Mouse (Mus musculus): Measurements from ENCODE around the gene Phf24. TPM values are rescaled to one million over a fixed set of nuclear protein-coding genes. Genes with fewer than 3 reads are reported as not detected.

Gene Phf24
- polyA plus RNA-seq, 1 experiment = 0.10 TPM

DNA sequence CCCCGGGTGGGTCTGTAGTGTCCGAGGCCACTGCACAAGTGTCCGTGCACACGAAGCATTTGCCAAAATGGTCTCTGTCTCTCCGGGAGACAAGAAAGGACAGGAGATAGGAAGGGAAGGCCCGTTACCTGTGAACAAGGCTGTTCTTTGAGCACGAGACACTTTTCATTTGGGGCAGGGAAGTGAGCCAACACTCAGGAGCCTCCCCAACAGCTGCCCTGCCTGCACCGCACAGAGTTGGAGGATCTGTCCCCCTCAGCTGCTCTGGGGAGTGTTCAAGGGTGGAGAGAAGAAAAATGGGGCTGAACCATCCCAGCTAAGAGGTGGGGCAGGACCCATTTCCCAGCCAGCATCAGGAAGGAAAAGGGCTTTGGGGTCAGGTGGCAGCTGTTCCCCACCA is 41.5 kb downstream of the Phf24 start:
- H3K27ac ChIP-seq (ENCODE audit: insufficient read depth, low read length) = no peak overlapping the region
- H3K4me3 ChIP-seq (ENCODE audit: low read depth, low read length) = no peak overlapping the region
- H3K36me3 ChIP-seq (ENCODE audit: control insufficient read depth, insufficient read depth, low read length, poor library complexity, severe bottlenecking) = no peaks in the 10 kb centered on the region
- TF ChIP-seq CTCF (IDR thresholded peaks at IDR 0.05; ENCODE audit: low read depth, low read length) (no peak), EP300 (IDR thresholded peaks at IDR 0.05; ENCODE audit: insufficient read depth, low read depth, low read length) (no peak), POLR2A (IDR thresholded peaks at IDR 0.05; ENCODE audit: insufficient read depth, low read length) (no peak)
- H3K9me3 ChIP-seq (replicated peaks; ENCODE audit: control insufficient read depth, insufficient read depth, low read length, poor library complexity, severe bottlenecking) = no peaks in the 10 kb centered on the region
- H3K4me1 ChIP-seq (ENCODE audit: control insufficient read depth, insufficient read depth, low read length) = peaks cover 2% of the 10 kb centered on the region
- no peaks in the 10 kb centered on the region for H3K27me3 ChIP-seq (ENCODE audit: control insufficient read depth, insufficient read depth, low read length, poor library complexity, severe bottlenecking)
- no peak overlapping the region for H3K9ac ChIP-seq (ENCODE audit: low read depth, poor library complexity, severe bottlenecking)

GRCm38 (mm10) chr4:42958942-42959341 is 42.5 kb downstream of the Phf24 start:
- H3K4me3 ChIP-seq (ENCODE audit: low read depth, low read length) = no peak overlapping the region
- no peaks in the 10 kb centered on the region for H3K27me3 ChIP-seq (ENCODE audit: control insufficient read depth, insufficient read depth, low read length, poor library complexity, severe bottlenecking)
- H3K9ac ChIP-seq (ENCODE audit: low read depth, poor library complexity, severe bottlenecking) = no peak overlapping the region
- no peak overlapping the region for H3K27ac ChIP-seq (ENCODE audit: insufficient read depth, low read length)
- no peaks in the 10 kb centered on the region for H3K4me1 ChIP-seq (ENCODE audit: control insufficient read depth, insufficient read depth, low read length)
- H3K9me3 ChIP-seq (replicated peaks; ENCODE audit: control insufficient read depth, insufficient read depth, low read length, poor library complexity, severe bottlenecking) = no peaks in the 10 kb centered on the region
- H3K36me3 ChIP-seq (ENCODE audit: control insufficient read depth, insufficient read depth, low read length, poor library complexity, severe bottlenecking) = no peaks in the 10 kb centered on the region
- TF ChIP-seq POLR2A (IDR thresholded peaks at IDR 0.05; ENCODE audit: insufficient read depth, low read length) (no peak), CTCF (IDR thresholded peaks at IDR 0.05; ENCODE audit: low read depth, low read length) (no peak), EP300 (IDR thresholded peaks at IDR 0.05; ENCODE audit: insufficient read depth, low read depth, low read length) (no peak)

- TF ChIP-seq EP300 (IDR thresholded peaks at IDR 0.05; ENCODE audit: insufficient read depth, low read depth, low read length) (no peak), CTCF (IDR thresholded peaks at IDR 0.05; ENCODE audit: low read depth, low read length) (no peak), POLR2A (IDR thresholded peaks at IDR 0.05; ENCODE audit: insufficient read depth, low read length) (no peak)
- no peak overlapping the region for H3K9ac ChIP-seq (ENCODE audit: low read depth, poor library complexity, severe bottlenecking)
- no peaks in the 10 kb centered on the region for H3K36me3 ChIP-seq (ENCODE audit: control insufficient read depth, insufficient read depth, low read length, poor library complexity, severe bottlenecking)
- no peak overlapping the region for H3K27ac ChIP-seq (ENCODE audit: insufficient read depth, low read length)
- no peaks in the 10 kb centered on the region for H3K9me3 ChIP-seq (replicated peaks; ENCODE audit: control insufficient read depth, insufficient read depth, low read length, poor library complexity, severe bottlenecking)
- H3K4me3 ChIP-seq (ENCODE audit: low read depth, low read length) = no peak overlapping the region
- no peaks in the 10 kb centered on the region for H3K27me3 ChIP-seq (ENCODE audit: control insufficient read depth, insufficient read depth, low read length, poor library complexity, severe bottlenecking)
- no peaks in the 10 kb centered on the region for H3K4me1 ChIP-seq (ENCODE audit: control insufficient read depth, insufficient read depth, low read length)
These were observed 42.9 kb downstream of the Phf24 start for GRCm38 (mm10) chr4:42959382-42959781.

- Histone ChIP-seq H3K4me3 (ENCODE audit: low read depth, low read length) (no peak overlapping the region), H3K9ac (ENCODE audit: low read depth, poor library complexity, severe bottlenecking) (no peak overlapping the region), H3K27ac (ENCODE audit: insufficient read depth, low read length) (no peak overlapping the region), H3K4me1 (ENCODE audit: control insufficient read depth, insufficient read depth, low read length) (no peaks in the 10 kb centered on the region), H3K9me3 (replicated peaks; ENCODE audit: control insufficient read depth, insufficient read depth, low read length, poor library complexity, severe bottlenecking) (no peaks in the 10 kb centered on the region), H3K36me3 (ENCODE audit: control insufficient read depth, insufficient read depth, low read length, poor library complexity, severe bottlenecking) (no peaks in the 10 kb centered on the region), H3K27me3 (ENCODE audit: control insufficient read depth, insufficient read depth, low read length, poor library complexity, severe bottlenecking) (no peaks in the 10 kb centered on the region)
- TF ChIP-seq CTCF (IDR thresholded peaks at IDR 0.05; ENCODE audit: low read depth, low read length) = peak; percentile 84
- no peak for TF ChIP-seq POLR2A (IDR thresholded peaks at IDR 0.05; ENCODE audit: insufficient read depth, low read length)
- no peak for TF ChIP-seq EP300 (IDR thresholded peaks at IDR 0.05; ENCODE audit: insufficient read depth, low read depth, low read length)
These were observed 45.1 kb downstream of the Phf24 start for GRCm38 (mm10) chr4:42961592-42961991.

DNA sequence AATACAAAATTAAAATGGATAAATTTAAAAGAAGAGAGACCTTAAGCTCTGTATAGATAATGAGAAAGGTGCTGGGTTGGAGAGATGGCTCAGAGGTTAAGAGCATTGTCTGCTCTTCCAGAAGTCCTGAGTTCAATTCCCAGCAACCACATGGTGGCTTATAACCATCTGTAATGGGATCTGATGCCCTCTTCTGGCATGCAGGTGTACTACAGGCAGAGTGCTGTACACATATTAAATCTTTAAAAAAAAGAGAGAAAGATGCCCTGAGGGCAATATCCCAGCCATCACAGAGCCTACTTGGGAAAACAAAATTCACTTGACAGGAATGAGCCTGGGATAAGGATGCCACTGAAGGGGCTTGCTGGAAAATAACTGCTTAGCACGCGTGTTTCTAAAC is 47.0 kb downstream of the Phf24 start:
- Histone ChIP-seq H3K9ac (ENCODE audit: low read depth, poor library complexity, severe bottlenecking) (no peak overlapping the region), H3K9me3 (replicated peaks; ENCODE audit: control insufficient read depth, insufficient read depth, low read length, poor library complexity, severe bottlenecking) (no peaks in the 10 kb centered on the region), H3K27me3 (ENCODE audit: control insufficient read depth, insufficient read depth, low read length, poor library complexity, severe bottlenecking) (no peaks in the 10 kb centered on the region), H3K27ac (ENCODE audit: insufficient read depth, low read length) (no peak overlapping the region), H3K4me3 (ENCODE audit: low read depth, low read length) (no peak overlapping the region), H3K4me1 (ENCODE audit: control insufficient read depth, insufficient read depth, low read length) (no peaks in the 10 kb centered on the region), H3K36me3 (ENCODE audit: control insufficient read depth, insufficient read depth, low read length, poor library complexity, severe bottlenecking) (no peaks in the 10 kb centered on the region)
- no peak for TF ChIP-seq POLR2A (IDR thresholded peaks at IDR 0.05; ENCODE audit: insufficient read depth, low read length)
- no peak for TF ChIP-seq CTCF (IDR thresholded peaks at IDR 0.05; ENCODE audit: low read depth, low read length)
- TF ChIP-seq EP300 (IDR thresholded peaks at IDR 0.05; ENCODE audit: insufficient read depth, low read depth, low read length) = no peak

- Histone ChIP-seq H3K9ac (ENCODE audit: low read depth, poor library complexity, severe bottlenecking) (no peak overlapping the region), H3K27ac (ENCODE audit: insufficient read depth, low read length) (no peak overlapping the region), H3K36me3 (ENCODE audit: control insufficient read depth, insufficient read depth, low read length, poor library complexity, severe bottlenecking) (no peaks in the 10 kb centered on the region), H3K4me1 (ENCODE audit: control insufficient read depth, insufficient read depth, low read length) (no peaks in the 10 kb centered on the region), H3K4me3 (ENCODE audit: low read depth, low read length) (no peak overlapping the region), H3K9me3 (replicated peaks; ENCODE audit: control insufficient read depth, insufficient read depth, low read length, poor library complexity, severe bottlenecking) (no peaks in the 10 kb centered on the region), H3K27me3 (ENCODE audit: control insufficient read depth, insufficient read depth, low read length, poor library complexity, severe bottlenecking) (no peaks in the 10 kb centered on the region)
- no peak for TF ChIP-seq CTCF (IDR thresholded peaks at IDR 0.05; ENCODE audit: low read depth, low read length)
- TF ChIP-seq EP300 (IDR thresholded peaks at IDR 0.05; ENCODE audit: insufficient read depth, low read depth, low read length) = no peak
- no peak for TF ChIP-seq POLR2A (IDR thresholded peaks at IDR 0.05; ENCODE audit: insufficient read depth, low read length)
These were observed 48.7 kb downstream of the Phf24 start for GRCm38 (mm10) chr4:42965039-42965719.

All from ES-Bruce4 (cell line).